Mouse (Mus musculus) stomach, postnatal 0 days (tissue): ENCODE results near the gene Sestd1. TPM values are rescaled to one million over a fixed set of nuclear protein-coding genes. Genes with fewer than 3 reads are reported as not detected.
A peak's percentile ranks its signal among the peaks of the same experiment; 100 is the strongest.

Experiments
- ATAC-seq: fragments of 200-750 bp; cut with Nextera tagmentation; 2 replicates; pipeline ENCODE4 v1.8.0; 2017; ENCODE audit not compliant: low FRiP score, low TSS enrichment
- DNase-seq: peaks from one replicate; pipeline ENCODE4 v3.0.0-alpha.2; 2016; ENCODE audit warnings: low spot score
- H3K27ac ChIP-seq: fragments of 300-500 bp; sonication (generic); replicated peaks from 2 replicates; pipeline ENCODE4 v1.5.1; 2014; ENCODE audit warnings: mild to moderate bottlenecking, control low read depth
- H3K27me3 ChIP-seq: fragments of 300-500 bp; sonication (generic); 2 replicates; pipeline ENCODE4 v1.6.1; 2014; ENCODE audit warnings: low read length; ENCODE audit not compliant: control insufficient read depth, insufficient read depth
- H3K36me3 ChIP-seq: fragments of 300-500 bp; sonication (generic); 2 replicates; pipeline ENCODE4 v1.6.1; 2014; ENCODE audit warnings: low read length, mixed read lengths; ENCODE audit not compliant: control insufficient read depth, insufficient read depth
- H3K4me1 ChIP-seq: fragments of 300-500 bp; sonication (generic); replicated peaks from 2 replicates; pipeline ENCODE4 v1.6.1; 2014; ENCODE audit warnings: antibody characterized with exemption; ENCODE audit not compliant: control insufficient read depth, insufficient read depth
- H3K4me2 ChIP-seq: fragments of 300-500 bp; sonication (generic); replicated peaks from 2 replicates; pipeline ENCODE4 v1.6.1; 2014; ENCODE audit warnings: low read depth, mild to moderate bottlenecking, control low read depth, moderate library complexity
- H3K4me3 ChIP-seq: fragments of 300-500 bp; sonication (generic); 2 replicates; pipeline ENCODE4 v1.5.1; 2014; ENCODE audit warnings: low read depth, low read length, control low read depth
- H3K9ac ChIP-seq: fragments of 300-500 bp; sonication (generic); 2 replicates; pipeline ENCODE4 v1.6.1; 2014; ENCODE audit warnings: mild to moderate bottlenecking, low read length, control low read depth, mixed read lengths
- H3K9me3 ChIP-seq: fragments of 300-500 bp; sonication (generic); 2 replicates; pipeline ENCODE4 v1.6.1; 2016; ENCODE audit warnings: low read length; ENCODE audit not compliant: control insufficient read depth
- CTCF ChIP-seq: IDR thresholded peaks from 2 replicates; pipeline ENCODE4 v1.5.1; 2016; ENCODE audit warnings: antibody characterized with exemption, low read depth, mild to moderate bottlenecking, moderate library complexity
- EP300 ChIP-seq: optimal IDR thresholded peaks from 2 replicates; pipeline ENCODE3; 2016; ENCODE audit warnings: antibody characterized with exemption
- WGBS: fragments of 180-500 bp; shearing (Covaris S2); extraction: QIAGEN DNeasy Blood & Tissue Kit; methylation state at CpG from one replicate; pipeline ENCODE4 v1.1.7; 2014; 5-methylcytosine and 5-hydroxymethylcytosine counted together
- polyA plus RNA-seq: library from polyadenylated mRNA; unstranded; fragments of >200 nt; fragmentation: Nextera tagmentation; extraction: Ambion mirVana; gene quantifications from 2 replicates; pipeline ENCODE4 v1.2.1, GENCODE M21; 2015

The Sestd1 gene
- polyA plus RNA-seq, 1 experiment from 2014 or later: 7.5 TPM

- no peaks in the 10 kb centered on the region for H3K36me3 ChIP-seq
- ATAC-seq: no peak
- no peaks in the 10 kb centered on the region for H3K27me3 ChIP-seq
- 83% methylated on average over 3 of the region's 3 CpGs for WGBS
- no peak overlapping the region for H3K9ac ChIP-seq
- H3K9me3 ChIP-seq: no peaks in the 10 kb centered on the region
- H3K4me1 ChIP-seq: no peaks in the 10 kb centered on the region
- no peak for DNase-seq
- no peak overlapping the region for H3K27ac ChIP-seq
- no peak overlapping the region for H3K4me3 ChIP-seq
- no peak overlapping the region for H3K4me2 ChIP-seq
- TF ChIP-seq EP300 (no peak), CTCF (no peak)
These were observed 117.0 kb downstream of the Sestd1 start for GRCm38 (mm10) chr2:77163381-77163780.

DNA sequence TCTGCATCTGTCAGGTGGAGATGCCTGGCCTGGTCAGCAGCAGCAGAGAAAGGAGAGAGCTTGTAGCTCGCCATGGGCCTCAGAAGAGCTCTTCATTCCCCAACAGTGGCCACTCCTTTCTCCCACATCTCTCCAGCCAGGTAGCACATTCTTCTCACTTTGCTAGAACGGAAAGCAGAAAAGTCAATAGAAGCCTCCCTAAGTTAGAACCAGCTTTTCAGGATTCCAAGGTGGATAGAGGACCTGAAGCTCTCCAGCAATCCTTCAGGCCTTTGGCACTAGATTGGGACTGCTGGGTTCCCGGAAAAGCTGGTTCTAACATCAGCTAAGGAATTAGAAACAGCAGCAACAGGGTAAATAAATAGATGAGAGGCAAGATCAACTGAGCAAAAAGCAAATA, 118.3 kb downstream of the Sestd1 start:
- no peaks in the 10 kb centered on the region for H3K4me1 ChIP-seq
- no peak overlapping the region for H3K4me2 ChIP-seq
- WGBS: 54% methylated on average over 3 of the region's 3 CpGs
- no peak overlapping the region for H3K4me3 ChIP-seq
- ATAC-seq (peak; percentile 42; the same call in 1 of the 2 replicates), DNase-seq (no peak)
- H3K9me3 ChIP-seq: no peaks in the 10 kb centered on the region
- no peak for TF ChIP-seq CTCF
- TF ChIP-seq EP300: no peak
- H3K27ac ChIP-seq: 0 out of 2 replicates have a peak overlapping the region, but pooled peaks have one; percentile 9
- no peaks in the 10 kb centered on the region for H3K36me3 ChIP-seq
- H3K9ac ChIP-seq: no peak overlapping the region
- no peaks in the 10 kb centered on the region for H3K27me3 ChIP-seq

- TF ChIP-seq CTCF (no peak), EP300 (no peak)
- Histone ChIP-seq H3K9ac (no peak overlapping the region), H3K4me2 (no peak overlapping the region), H3K9me3 (no peaks in the 10 kb centered on the region), H3K27me3 (no peaks in the 10 kb centered on the region), H3K4me3 (no peak overlapping the region), H3K36me3 (no peaks in the 10 kb centered on the region), H3K4me1 (no peaks in the 10 kb centered on the region), H3K27ac (no peak overlapping the region)
- 88% methylated on average over 4 of the region's 4 CpGs for WGBS
- ATAC-seq: no peak
- no peak for DNase-seq
These were observed 122.8 kb downstream of the Sestd1 start for GRCm38 (mm10) chr2:77157546-77157945.

- no peaks in the 10 kb centered on the region for H3K9me3 ChIP-seq
- no peaks in the 10 kb centered on the region for H3K27me3 ChIP-seq
- no peaks in the 10 kb centered on the region for H3K4me1 ChIP-seq
- no peak overlapping the region for H3K4me3 ChIP-seq
- 50% methylated on average over 4 of the region's 4 CpGs for WGBS
- H3K27ac ChIP-seq: no peak overlapping the region
- DNase-seq (no peak), ATAC-seq (no peak)
- TF ChIP-seq EP300 (no peak), CTCF (no peak)
- H3K36me3 ChIP-seq: no peaks in the 10 kb centered on the region
- H3K9ac ChIP-seq: no peak overlapping the region
- no peak overlapping the region for H3K4me2 ChIP-seq
These were observed 126.3 kb downstream of the Sestd1 start for GRCm38 (mm10) chr2:77154080-77154479.

GRCm38 (mm10) chr2:77151255-77151654, 129.1 kb downstream of the Sestd1 start:
- TF ChIP-seq EP300: no peak
- no peak for TF ChIP-seq CTCF
- no peak for ATAC-seq
- no peak overlapping the region for H3K4me3 ChIP-seq
- no peak overlapping the region for H3K9ac ChIP-seq
- H3K4me2 ChIP-seq: no peak overlapping the region
- DNase-seq: no peak
- no peaks in the 10 kb centered on the region for H3K9me3 ChIP-seq
- no peaks in the 10 kb centered on the region for H3K4me1 ChIP-seq
- H3K27ac ChIP-seq: no peak overlapping the region
- 97% methylated on average over 8 of the region's 8 CpGs for WGBS
- no peaks in the 10 kb centered on the region for H3K36me3 ChIP-seq
- no peaks in the 10 kb centered on the region for H3K27me3 ChIP-seq

DNA sequence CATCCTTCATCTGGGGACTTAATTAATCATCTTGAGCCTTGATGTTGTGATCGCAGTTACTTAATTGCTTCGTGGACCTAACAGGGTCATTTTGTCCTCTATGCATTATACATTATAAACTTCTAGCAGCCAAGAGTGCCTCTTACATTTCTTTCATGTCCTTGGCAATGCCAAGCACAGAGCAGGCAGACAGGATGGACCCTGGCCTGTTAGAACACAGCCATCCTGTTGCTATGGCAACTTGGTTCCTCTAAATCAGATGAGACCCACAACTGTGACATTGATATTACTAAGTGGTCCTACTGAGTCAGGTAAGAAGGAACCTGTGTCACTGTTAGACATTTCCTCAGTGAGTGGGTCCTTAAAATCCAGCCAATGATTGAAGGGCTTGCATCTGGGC, 130.8 kb downstream of the Sestd1 start:
- 40% methylated on average over 2 of the region's 2 CpGs for WGBS
- no peak for DNase-seq
- Histone ChIP-seq H3K27ac (no peak overlapping the region), H3K9ac (no peak overlapping the region), H3K36me3 (no peaks in the 10 kb centered on the region), H3K9me3 (no peaks in the 10 kb centered on the region), H3K27me3 (no peaks in the 10 kb centered on the region), H3K4me1 (no peaks in the 10 kb centered on the region), H3K4me3 (no peak overlapping the region), H3K4me2 (no peak overlapping the region)
- ATAC-seq: no peak
- TF ChIP-seq EP300 (no peak), CTCF (no peak)
